Mouse (Mus musculus): ENCODE data around the gene Tead4. TPM values are rescaled to one million over a fixed set of nuclear protein-coding genes. Genes with fewer than 3 reads are reported as not detected.
"Not testable (repeated sequence)": the region's sequence is repeated elsewhere in the genome, so short reads cannot be mapped to it uniquely, and the experiment has no call there.

Gene Tead4
- polyA plus RNA-seq, 1 experiment from 2014 or later, result 3.2 TPM

DNA sequence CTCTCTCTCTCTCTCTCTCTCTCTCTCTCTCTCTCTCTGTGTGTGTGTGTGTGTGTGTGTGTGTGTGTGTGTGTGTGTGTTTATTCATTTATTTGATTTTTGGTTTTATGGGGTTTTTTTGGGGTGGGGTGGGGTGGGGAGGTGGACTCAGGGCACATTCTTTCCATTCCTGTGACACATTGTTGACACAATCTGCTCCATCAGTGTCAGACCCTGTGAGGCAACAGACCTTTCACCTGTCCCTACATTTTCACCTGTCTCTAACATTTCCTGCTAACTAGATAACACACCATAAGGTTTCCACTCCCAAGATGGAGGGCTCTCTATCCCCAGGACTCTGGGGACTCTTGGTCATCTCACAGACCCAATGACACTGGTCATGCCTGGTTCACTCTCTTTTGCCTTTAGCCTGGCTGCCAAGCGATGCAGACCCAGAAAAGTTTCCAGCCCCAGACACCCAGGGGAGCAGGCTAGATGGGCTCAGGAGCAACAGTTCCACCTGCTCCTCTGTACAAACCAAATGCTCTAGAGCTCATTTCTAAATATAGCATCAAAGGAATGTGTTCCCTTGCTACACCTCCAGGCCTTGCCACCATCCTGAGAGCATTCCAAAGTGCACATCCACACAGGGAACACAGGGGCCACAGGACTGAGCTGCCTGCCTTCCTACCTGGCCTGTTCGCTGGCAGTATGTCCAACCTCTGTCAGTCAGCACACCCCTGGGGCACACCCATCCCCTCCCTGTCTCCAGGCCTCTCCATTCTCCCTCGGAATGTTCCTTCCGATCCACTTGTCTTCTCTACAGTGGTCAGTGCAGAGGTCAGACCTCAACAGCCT, 75.4 kb downstream of the Tead4 start:
- Histone ChIP-seq H3K4me3 (no peak overlapping the region), H3K27ac (no peak overlapping the region), H3K4me1 (peaks cover 11% of the 10 kb centered on the region; the same call in 1 of the 2 replicates), H3K9me3 (replicated peaks) (no peaks in the 10 kb centered on the region), H3K36me3 (no peaks in the 10 kb centered on the region), H3K27me3 (ENCODE audit: low read depth, poor library complexity, severe bottlenecking) (no peaks in the 10 kb centered on the region)
- no peak for DNase-seq (ENCODE audit: low spot score)
- WGBS, result 82% methylated on average over 4 of the region's 4 CpGs

DNA sequence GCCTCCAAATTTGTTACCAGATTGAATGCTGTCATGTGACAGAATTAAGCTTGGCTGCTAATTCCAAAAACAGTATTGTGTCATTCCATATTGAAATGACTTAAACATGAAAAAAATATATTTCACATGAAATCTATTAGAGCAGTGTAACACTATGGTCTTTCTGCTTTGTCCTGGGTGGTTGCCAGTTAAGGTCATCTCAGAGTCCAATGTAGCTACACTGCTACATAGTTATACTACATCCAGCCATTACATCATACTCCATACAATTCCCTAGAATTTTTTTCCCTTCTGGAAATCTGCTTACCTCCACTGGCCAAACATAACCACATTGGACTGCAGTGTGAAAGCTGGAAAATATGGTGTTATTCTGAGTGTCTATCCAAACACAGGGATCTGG, 77.5 kb downstream of the Tead4 start:
- no peak for DNase-seq (ENCODE audit: low spot score)
- H3K27ac ChIP-seq, result no peak overlapping the region
- H3K4me3 ChIP-seq, result no peak overlapping the region
- H3K9me3 ChIP-seq (replicated peaks), result no peaks in the 10 kb centered on the region
- H3K36me3 ChIP-seq, result no peaks in the 10 kb centered on the region
- H3K27me3 ChIP-seq (ENCODE audit: low read depth, poor library complexity, severe bottlenecking), result no peaks in the 10 kb centered on the region
- 0 out of 2 replicates have a peak, but pooled peaks cover 4% of the 10 kb centered on the region for H3K4me1 ChIP-seq

DNA sequence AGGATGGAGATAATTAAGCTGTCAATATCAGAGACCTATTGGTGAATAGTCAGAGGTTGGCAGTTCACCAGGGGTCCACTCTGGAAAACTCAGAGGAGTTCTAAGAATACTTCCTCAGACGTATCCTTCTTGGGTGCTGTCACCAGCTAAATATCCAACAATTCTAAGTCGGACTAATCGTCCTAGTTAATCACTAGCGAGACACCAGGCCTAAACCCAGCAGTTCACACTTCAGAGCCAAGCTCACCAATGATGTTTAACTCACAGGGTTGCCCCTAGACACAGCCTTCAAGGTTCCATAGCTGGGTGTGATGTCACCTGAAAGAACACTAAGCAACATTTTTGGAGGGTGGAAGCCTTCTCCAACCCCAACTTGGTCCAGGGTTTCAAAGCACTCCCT, 85.6 kb downstream of the Tead4 start:
- not testable (repeated sequence) for H3K4me3 ChIP-seq; H3K27ac ChIP-seq; H3K36me3 ChIP-seq; DNase-seq (ENCODE audit: low spot score); H3K9me3 ChIP-seq (replicated peaks); H3K4me1 ChIP-seq; H3K27me3 ChIP-seq (ENCODE audit: low read depth, poor library complexity, severe bottlenecking)
- 91% methylated on average over 4 of the region's 4 CpGs for WGBS

DNA sequence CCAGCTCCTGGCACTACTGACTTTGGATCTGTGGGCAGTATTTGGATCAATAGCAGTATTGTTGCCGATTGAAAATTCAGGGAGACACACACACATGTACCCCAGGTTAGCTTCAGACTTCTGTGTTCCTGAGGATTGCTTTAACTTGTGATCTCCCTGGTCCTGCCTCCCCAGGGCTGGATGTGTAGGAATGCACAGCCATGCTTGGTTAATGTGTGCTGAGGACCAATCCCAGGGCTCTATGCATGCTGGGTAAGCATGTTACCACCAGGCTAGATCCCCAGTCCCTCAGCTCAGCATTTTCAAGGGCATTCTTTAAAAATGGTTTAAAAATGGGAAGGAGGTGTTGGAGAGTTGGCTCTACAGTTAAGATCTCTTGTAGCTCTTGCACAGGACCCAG, 91.4 kb downstream of the Tead4 start:
- not testable (repeated sequence) for DNase-seq (ENCODE audit: low spot score); H3K4me1 ChIP-seq; H3K36me3 ChIP-seq; H3K27me3 ChIP-seq (ENCODE audit: low read depth, poor library complexity, severe bottlenecking); H3K27ac ChIP-seq; H3K9me3 ChIP-seq (replicated peaks); H3K4me3 ChIP-seq
- WGBS, result 98% methylated on average over 1 of the region's 1 CpGs

DNA sequence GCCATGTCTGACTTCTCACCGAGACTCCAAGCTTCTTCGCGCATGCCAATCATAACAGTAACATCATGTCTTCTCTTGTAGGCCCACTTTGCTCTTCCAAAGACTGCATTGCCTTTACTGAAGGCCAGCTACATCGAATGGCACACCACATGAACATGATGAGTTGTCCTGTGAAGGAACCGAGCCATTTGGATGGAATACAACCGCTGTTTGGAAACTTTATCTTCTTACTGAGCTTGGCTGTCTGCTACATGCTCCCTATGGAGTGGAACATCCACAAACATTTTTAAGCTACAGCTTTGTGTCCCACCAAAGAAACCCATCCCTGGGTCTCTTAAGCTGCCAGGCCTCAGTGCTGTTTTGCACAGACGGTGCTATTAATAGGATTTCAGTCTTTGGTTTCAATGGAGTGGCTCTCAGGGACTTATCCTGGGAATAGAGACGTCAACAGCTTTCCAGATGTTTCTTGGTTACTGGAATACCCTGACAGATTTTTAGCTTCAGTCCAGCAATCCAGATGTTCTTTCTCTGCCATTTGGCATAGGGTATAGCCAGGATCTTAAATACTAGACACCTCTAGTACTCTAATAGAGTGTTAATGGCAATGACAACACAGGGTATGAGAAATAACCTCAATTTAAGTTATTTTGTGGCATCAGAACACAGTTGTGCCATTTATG, 92.0 kb downstream of the Tead4 start:
- H3K27me3 ChIP-seq (ENCODE audit: low read depth, poor library complexity, severe bottlenecking), result no peaks in the 10 kb centered on the region
- no peaks in the 10 kb centered on the region for H3K9me3 ChIP-seq (replicated peaks)
- no peak overlapping the region for H3K4me3 ChIP-seq
- no peaks in the 10 kb centered on the region for H3K4me1 ChIP-seq
- DNase-seq (ENCODE audit: low spot score), result no peak
- WGBS, result 87% methylated on average over 8 of the region's 8 CpGs
- no peaks in the 10 kb centered on the region for H3K36me3 ChIP-seq
- no peak overlapping the region for H3K27ac ChIP-seq

DNA sequence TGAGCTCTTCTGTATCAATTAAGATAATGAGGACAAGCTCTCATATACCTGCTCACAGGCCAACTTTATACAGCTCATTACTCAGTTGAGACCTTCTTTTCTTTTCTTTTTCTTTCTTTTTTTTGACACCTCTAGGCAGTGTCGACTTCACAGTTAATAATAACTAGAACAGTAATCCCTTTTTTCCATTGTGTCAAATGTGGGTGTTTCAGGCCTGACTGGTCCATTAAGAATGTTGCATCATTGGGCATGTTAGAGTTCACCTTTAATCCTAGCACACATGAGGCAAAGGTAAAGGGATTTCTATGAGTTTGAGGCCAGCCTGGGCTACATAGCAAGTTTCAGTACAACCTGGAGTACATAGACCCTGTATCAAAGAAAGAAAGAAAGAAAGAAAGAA, 97.1 kb downstream of the Tead4 start:
- WGBS, result 90% methylated on average over 1 of the region's 1 CpGs
- DNase-seq (ENCODE audit: low spot score), result no peak
- H3K27me3 ChIP-seq (ENCODE audit: low read depth, poor library complexity, severe bottlenecking), result no peaks in the 10 kb centered on the region
- H3K27ac ChIP-seq, result no peak overlapping the region
- no peaks in the 10 kb centered on the region for H3K9me3 ChIP-seq (replicated peaks)
- no peaks in the 10 kb centered on the region for H3K36me3 ChIP-seq
- H3K4me1 ChIP-seq, result peaks cover 13% of the 10 kb centered on the region
- H3K4me3 ChIP-seq, result no peak overlapping the region

DNA sequence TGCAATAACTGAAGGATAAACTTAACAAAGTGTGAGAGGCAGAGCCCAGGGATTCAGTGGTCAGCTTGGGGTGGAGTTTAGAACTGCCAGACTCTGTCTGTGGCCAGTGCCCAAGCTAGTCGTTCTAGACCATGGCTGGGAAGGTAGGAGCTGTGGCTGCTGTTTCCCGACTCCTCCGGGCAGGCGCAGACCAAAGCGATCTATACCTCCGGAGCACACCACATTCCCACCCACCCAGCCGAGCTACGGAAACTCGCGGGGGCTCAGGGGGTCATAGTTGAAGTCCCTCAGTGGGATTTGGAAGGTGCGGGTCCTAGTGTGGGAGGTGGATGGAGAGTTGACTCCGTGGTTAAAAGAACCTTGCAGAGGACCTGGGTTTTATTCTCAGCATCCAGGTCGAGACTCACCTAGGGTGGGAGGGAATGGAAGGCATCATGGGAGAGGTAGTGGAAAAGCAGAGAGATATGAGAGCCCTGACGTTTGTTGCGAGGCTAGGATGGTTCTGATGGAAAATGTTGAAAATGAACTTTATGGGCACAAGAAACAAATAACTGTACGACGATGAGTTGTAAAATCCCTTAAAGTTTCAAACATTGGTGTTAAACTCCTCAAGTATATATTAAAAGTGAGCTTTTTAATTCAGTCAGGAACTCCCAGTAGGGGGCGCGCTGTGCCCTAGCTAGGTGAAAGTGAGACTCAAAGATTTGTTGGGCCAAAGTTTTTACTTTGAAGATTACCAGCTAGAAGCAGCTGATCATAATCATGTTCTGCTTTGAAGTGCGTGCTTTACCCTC, 99.6 kb downstream of the Tead4 start:
- Histone ChIP-seq H3K27me3 (ENCODE audit: low read depth, poor library complexity, severe bottlenecking) (no peaks in the 10 kb centered on the region), H3K9me3 (replicated peaks) (no peaks in the 10 kb centered on the region), H3K27ac (peak overlapping the region; percentile 81), H3K36me3 (no peaks in the 10 kb centered on the region), H3K4me3 (peak overlapping the region; percentile 63), H3K4me1 (peaks cover 13% of the 10 kb centered on the region)
- WGBS, result under 1% methylated on average over 20 of the region's 20 CpGs
- DNase-seq (ENCODE audit: low spot score), result peak; percentile 60

DNA sequence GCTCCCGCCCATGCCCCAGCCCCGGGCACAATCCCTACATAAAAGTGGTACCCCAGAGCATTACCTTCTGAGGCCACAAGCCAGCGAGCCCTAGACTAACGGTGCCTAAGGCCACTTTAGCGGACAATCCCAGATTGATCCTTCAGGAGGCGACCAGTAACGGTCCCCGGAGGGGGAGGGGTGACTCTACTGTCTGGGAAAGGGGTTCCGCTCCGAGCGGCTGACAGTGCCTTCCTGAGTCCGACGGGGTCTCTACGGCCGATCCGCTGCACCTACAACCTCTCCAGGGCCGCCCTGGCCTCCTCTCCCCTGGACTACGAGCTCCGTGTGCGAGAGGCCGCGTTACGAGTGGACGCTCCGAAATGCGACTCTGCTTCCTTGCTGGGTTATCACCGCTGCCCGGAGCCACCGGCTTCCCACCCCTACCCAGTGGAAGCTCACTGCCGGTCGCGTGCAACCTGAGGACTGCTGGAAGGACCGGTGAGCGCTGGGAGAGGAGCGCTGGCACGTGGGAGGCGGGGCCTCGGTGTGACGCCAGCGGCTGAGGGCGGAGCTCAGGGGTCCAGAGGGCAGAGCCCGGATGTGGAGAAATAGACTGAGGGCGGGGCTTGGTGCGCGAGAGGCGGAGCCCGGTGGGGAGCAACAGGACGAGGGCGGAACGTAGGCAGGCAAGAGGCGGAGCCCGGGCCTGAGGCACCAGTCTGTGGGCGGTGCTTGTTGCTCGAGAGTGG, 100.3 kb downstream of the Tead4 start:
- under 1% methylated on average over 54 of the region's 54 CpGs for WGBS
- H3K4me1 ChIP-seq, result peaks cover 13% of the 10 kb centered on the region
- no peaks in the 10 kb centered on the region for H3K27me3 ChIP-seq (ENCODE audit: low read depth, poor library complexity, severe bottlenecking)
- H3K9me3 ChIP-seq (replicated peaks), result no peaks in the 10 kb centered on the region
- H3K27ac ChIP-seq, result peak overlapping the region; percentile 81
- peak; percentile 98 for DNase-seq (ENCODE audit: low spot score)
- peak overlapping the region; percentile 63 for H3K4me3 ChIP-seq
- H3K36me3 ChIP-seq, result no peaks in the 10 kb centered on the region

DNA sequence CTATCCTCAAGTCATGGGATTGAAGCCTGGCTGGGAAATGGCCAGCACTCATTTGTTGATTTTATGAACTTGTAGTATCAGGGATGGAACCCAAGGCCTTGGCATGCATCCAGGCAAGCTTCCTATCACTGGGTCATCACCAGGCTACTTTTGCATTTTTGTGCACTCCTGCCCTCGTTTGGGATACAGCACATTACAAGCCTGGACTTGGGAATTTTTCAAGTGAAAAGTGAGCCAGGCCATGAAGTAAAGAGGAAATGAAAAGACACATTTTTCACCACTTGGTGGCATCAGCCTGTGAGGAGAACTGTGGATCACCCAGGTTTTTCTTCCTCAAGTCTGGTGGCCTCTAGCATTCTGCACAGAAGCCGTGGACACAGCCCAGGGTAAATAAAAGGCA, 117.1 kb downstream of the Tead4 start:
- no peaks in the 10 kb centered on the region for H3K27me3 ChIP-seq (ENCODE audit: low read depth, poor library complexity, severe bottlenecking)
- peaks cover 4% of the 10 kb centered on the region; the same call in 1 of the 2 replicates for H3K4me1 ChIP-seq
- no peak for DNase-seq (ENCODE audit: low spot score)
- no peaks in the 10 kb centered on the region for H3K9me3 ChIP-seq (replicated peaks)
- no peaks in the 10 kb centered on the region for H3K36me3 ChIP-seq
- 65% methylated on average over 2 of the region's 2 CpGs for WGBS
- H3K4me3 ChIP-seq, result no peak overlapping the region
- H3K27ac ChIP-seq, result no peak overlapping the region

DNA sequence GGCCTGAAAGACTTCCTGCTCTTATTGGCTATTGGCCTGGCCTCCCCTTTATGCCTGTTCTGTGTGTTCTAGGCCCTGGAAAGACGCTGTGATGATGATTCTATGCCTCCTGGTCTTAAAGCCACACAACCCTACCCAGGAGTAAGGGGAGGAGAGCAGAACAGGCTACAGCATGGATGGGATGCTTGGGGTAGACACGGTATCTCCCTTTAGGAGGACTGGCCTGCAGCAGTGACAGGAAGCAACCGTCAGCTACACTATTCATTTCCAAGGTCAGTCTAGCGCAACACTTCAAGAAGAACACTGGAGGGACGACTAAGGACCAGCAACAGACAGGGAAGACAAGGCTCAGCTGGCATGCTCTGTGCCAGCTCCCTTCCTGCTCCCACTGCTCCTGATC, 119.4 kb downstream of the Tead4 start:
- DNase-seq (ENCODE audit: low spot score), result no peak
- Histone ChIP-seq H3K9me3 (replicated peaks) (no peaks in the 10 kb centered on the region), H3K4me3 (no peak overlapping the region), H3K27me3 (ENCODE audit: low read depth, poor library complexity, severe bottlenecking) (no peaks in the 10 kb centered on the region), H3K27ac (peak overlapping the region; percentile 19; the same call in 1 of the 2 replicates), H3K4me1 (peaks cover 4% of the 10 kb centered on the region; the same call in 1 of the 2 replicates), H3K36me3 (no peaks in the 10 kb centered on the region)
- 83% methylated on average over 5 of the region's 5 CpGs for WGBS

DNA sequence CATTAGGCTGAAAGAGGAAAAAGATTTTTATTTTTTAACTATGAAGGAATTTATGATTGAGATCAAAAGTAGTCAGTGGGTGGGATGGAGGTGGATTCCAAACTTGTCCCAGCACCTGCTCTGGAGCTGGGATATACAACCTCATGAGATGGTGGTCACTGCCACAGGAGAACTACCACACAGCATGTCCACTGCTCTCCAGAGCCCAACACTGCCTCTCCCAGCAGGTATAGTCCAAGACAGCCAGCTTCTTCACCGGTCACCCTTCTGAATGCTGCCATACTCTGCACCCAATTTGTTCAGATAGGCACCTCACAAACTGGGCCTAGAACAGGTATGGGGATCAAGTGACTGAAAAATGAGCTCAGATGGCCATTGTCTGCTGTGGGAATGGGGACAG, 121.0 kb downstream of the Tead4 start:
- Histone ChIP-seq H3K36me3 (no peaks in the 10 kb centered on the region), H3K9me3 (replicated peaks) (no peaks in the 10 kb centered on the region), H3K27ac (no peak overlapping the region), H3K4me3 (no peak overlapping the region), H3K4me1 (peaks cover 4% of the 10 kb centered on the region; the same call in 1 of the 2 replicates), H3K27me3 (ENCODE audit: low read depth, poor library complexity, severe bottlenecking) (no peaks in the 10 kb centered on the region)
- DNase-seq (ENCODE audit: low spot score), result no peak
- 100% methylated on average over 1 of the region's 1 CpGs for WGBS

DNA sequence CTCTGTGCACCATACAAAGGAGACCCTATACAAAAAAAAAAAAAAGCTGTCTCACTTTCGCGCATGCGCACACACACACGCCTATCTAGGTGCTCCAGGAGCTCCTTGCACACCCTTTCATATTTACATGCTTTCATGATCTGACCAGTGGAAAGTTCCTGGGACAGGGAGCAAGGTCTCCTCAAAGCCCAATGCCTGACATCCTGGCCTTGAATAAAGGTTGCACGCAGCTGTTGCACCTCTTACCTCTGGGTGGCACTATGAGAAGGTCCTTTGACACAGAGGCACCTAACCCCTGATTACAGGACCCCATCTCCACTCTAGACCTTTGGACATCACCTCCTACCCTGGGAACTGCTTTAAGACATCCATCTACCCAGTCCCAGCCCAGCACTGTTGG, 121.4 kb downstream of the Tead4 start:
- H3K27ac ChIP-seq, result no peak overlapping the region
- 70% methylated on average over 5 of the region's 5 CpGs for WGBS
- H3K4me3 ChIP-seq, result no peak overlapping the region
- no peak for DNase-seq (ENCODE audit: low spot score)
- no peaks in the 10 kb centered on the region for H3K36me3 ChIP-seq
- H3K27me3 ChIP-seq (ENCODE audit: low read depth, poor library complexity, severe bottlenecking), result no peaks in the 10 kb centered on the region
- no peaks in the 10 kb centered on the region for H3K9me3 ChIP-seq (replicated peaks)
- peaks cover 4% of the 10 kb centered on the region; the same call in 1 of the 2 replicates for H3K4me1 ChIP-seq

All from limb, embryonic 10.5 days (tissue).